Mouse (Mus musculus) small intestine, adult 2 months (tissue): ENCODE measurements around the gene Hist1h1b. TPM values are rescaled to one million over a fixed set of nuclear protein-coding genes. Genes with fewer than 3 reads are reported as not detected.
"Not testable (repeated sequence)": the region's sequence is repeated elsewhere in the genome, so short reads cannot be mapped to it uniquely, and the experiment has no call there.

Experiments
- H3K27ac ChIP-seq: fragments of 200-500 bp; 2 replicates; pipeline ENCODE4 v1.5.1; 2012; ENCODE audit warnings: low read depth, low read length, control low read depth, inconsistent platforms; ENCODE audit not compliant: insufficient read depth
- H3K27me3 ChIP-seq: fragments of 200-500 bp; 2 replicates; pipeline ENCODE4 v1.6.1; 2012; ENCODE audit warnings: mild to moderate bottlenecking, moderate library complexity, low read length, inconsistent platforms; ENCODE audit not compliant: control insufficient read depth, insufficient read depth
- H3K36me3 ChIP-seq: fragments of 200-500 bp; 2 replicates; pipeline ENCODE4 v1.6.1; 2012; ENCODE audit warnings: mild to moderate bottlenecking, low read length, control low read depth, inconsistent platforms; ENCODE audit not compliant: control insufficient read depth, insufficient read depth
- H3K4me1 ChIP-seq: fragments of 200-500 bp; 2 replicates; pipeline ENCODE4 v1.6.1; 2012; ENCODE audit warnings: low read length, inconsistent platforms, mixed read lengths; ENCODE audit not compliant: control insufficient read depth, insufficient read depth, insufficient read length
- H3K4me3 ChIP-seq: fragments of 200-500 bp; 2 replicates; pipeline ENCODE4 v1.5.1; 2012; ENCODE audit warnings: low read depth, mild to moderate bottlenecking, control low read depth, inconsistent platforms, low read length, moderate library complexity
- CTCF ChIP-seq: fragments of 200-500 bp; IDR thresholded peaks from 2 replicates; pipeline ENCODE4 v1.5.1; 2012; ENCODE audit warnings: low read depth, mild to moderate bottlenecking, control low read depth, inconsistent platforms, low read length, moderate library complexity, mixed read lengths; ENCODE audit not compliant: insufficient replicate concordance, insufficient read length; ENCODE audit errors: extremely low read depth
- POLR2A ChIP-seq: fragments of 200-500 bp; IDR thresholded peaks from 2 replicates; pipeline ENCODE4 v1.6.1; 2012; ENCODE audit warnings: low read depth, mild to moderate bottlenecking, control low read depth, inconsistent platforms, low read length, moderate library complexity
- WGBS: fragments of 180-500 bp; shearing (Covaris S2); methylation state at CpG from one replicate; pipeline ENCODE4 v1.1.7; 2018; 5-methylcytosine and 5-hydroxymethylcytosine counted together
- polyA plus RNA-seq: library from polyadenylated mRNA; depleted of rRNA; stranded (reverse); fragments of >200 nt; gene quantifications from 2 replicates; pipeline ENCODE4 v1.2.3, GENCODE M21; 2012

The Hist1h1b gene
- polyA plus RNA-seq, 1 experiment, result 2.6 TPM

DNA sequence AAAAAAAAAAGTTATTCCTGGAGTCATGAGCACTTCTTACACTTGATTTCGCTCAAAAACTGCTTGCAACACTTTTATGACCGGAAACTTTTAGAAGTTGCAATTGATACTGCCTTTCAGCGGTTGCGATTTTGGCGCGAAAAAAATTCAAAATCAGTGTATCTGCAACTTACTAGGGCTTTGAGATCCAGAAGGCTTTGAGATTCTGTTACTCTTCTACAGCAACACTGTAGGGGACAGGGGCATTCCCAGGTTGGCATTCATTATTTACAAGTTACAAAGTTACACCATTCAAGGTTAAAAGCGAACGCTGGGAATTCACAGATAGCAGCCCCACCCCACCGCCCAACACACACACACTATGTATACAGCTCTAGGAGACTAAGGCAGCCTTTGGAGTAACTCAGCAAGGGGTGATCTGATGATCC is 3.3 kb upstream of the Hist1h1b start:
- WGBS, result 2% methylated on average over 9 of the region's 9 CpGs

DNA sequence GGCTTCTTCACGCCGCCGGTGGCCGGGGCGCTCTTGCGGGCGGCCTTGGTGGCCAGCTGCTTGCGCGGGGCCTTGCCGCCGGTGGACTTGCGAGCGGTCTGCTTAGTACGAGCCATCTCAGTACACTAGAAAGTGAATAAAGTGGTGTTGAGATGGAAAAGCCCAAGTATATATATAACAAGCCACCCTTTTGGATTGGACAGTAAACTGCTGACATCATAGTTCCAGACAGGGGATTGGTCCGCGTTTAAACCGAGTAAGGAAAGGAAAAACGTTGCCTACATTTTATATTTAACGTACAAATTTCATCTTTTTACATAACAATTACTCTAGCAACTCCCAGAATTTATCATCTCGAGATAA is 2.8 kb upstream of the Hist1h1b start, which contains the start of gene Hist1h3i:
Gene Hist1h3i (minus strand): TSS at position 116 of the 363 bp plus-strand sequence.
- under 1% methylated on average over 16 of the region's 20 CpGs for WGBS
- peak within 1 kb of the TSS; percentile 64 for H3K27ac ChIP-seq
- H3K4me1 ChIP-seq, result 0 out of 2 replicates have a peak, but pooled peaks cover 2% of the 10 kb centered on the region
- H3K36me3 ChIP-seq, result no peaks in the 10 kb centered on the region
- peak within 1 kb of the TSS; percentile 57 for H3K4me3 ChIP-seq
- no peak for TF ChIP-seq CTCF
- TF ChIP-seq POLR2A, result no peak
- H3K27me3 ChIP-seq, result no peaks in the 10 kb centered on the region

More for the DNA sequence above, 3.3 kb upstream of the Hist1h1b start:
- peak overlapping the region; percentile 20; the same call in 1 of the 2 replicates for H3K27ac ChIP-seq
- no peaks in the 10 kb centered on the region for H3K27me3 ChIP-seq
- H3K4me1 ChIP-seq, result 0 out of 2 replicates have a peak, but pooled peaks cover 2% of the 10 kb centered on the region
- H3K36me3 ChIP-seq, result no peaks in the 10 kb centered on the region
- TF ChIP-seq CTCF (no peak), POLR2A (no peak)
- H3K4me3 ChIP-seq, result no peak overlapping the region

GRCm38 (mm10) chr13:21782361-21783254 is 2.2 kb upstream of the Hist1h1b start:
- TF ChIP-seq POLR2A, result peak; percentile 43
- WGBS, result under 1% methylated on average over 21 of the region's 35 CpGs
- not testable (repeated sequence) for H3K36me3 ChIP-seq, H3K4me1 ChIP-seq, H3K27me3 ChIP-seq
- H3K27ac ChIP-seq, result peak overlapping the region; percentile 64
- peak overlapping the region; percentile 57 for H3K4me3 ChIP-seq

DNA sequence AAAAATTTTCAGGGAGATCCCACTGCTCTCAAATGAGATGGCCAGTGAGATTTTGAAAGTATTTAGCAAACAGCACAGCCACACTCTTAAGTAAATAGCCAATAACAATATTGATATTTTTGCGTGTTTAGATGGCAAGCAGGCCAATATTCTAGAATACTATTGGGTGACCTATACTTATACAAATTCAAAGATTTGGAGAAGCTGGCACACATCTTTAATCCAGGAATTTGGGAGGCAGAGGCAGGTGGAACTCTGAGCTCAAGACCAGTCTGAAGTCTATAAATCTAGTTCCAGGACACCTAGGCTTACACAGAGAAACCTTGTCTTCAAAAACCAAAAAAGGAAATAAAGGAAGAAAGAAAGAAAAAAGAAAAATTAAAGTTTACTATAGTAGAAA is 1.2 kb upstream of the Hist1h1b start:
- Histone ChIP-seq H3K36me3 (no peaks in the 10 kb centered on the region), H3K27me3 (no peaks in the 10 kb centered on the region), H3K27ac (no peak overlapping the region), H3K4me3 (no peak overlapping the region), H3K4me1 (peaks cover 2% of the 10 kb centered on the region; the same call in 1 of the 2 replicates)
- WGBS, result 85% methylated on average over 1 of the region's 1 CpGs
- TF ChIP-seq CTCF (no peak), POLR2A (no peak)

- Histone ChIP-seq H3K27ac (no peak overlapping the region), H3K4me1 (peaks cover 2% of the 10 kb centered on the region; the same call in 1 of the 2 replicates), H3K36me3 (no peaks in the 10 kb centered on the region), H3K4me3 (no peak overlapping the region), H3K27me3 (no peaks in the 10 kb centered on the region)
- no peak for TF ChIP-seq POLR2A
- TF ChIP-seq CTCF, result no peak
- 53% methylated on average over 6 of the region's 6 CpGs for WGBS
Observed at GRCm38 (mm10) chr13:21781021-21781555, 663 bp upstream of the Hist1h1b start.

GRCm38 (mm10) chr13:21778814-21779766 is 1.3 kb downstream of the Hist1h1b start:
- TF ChIP-seq POLR2A, result no peak
- peak overlapping the region; percentile 84 for H3K27ac ChIP-seq
- 1% methylated on average over 33 of the region's 33 CpGs for WGBS
- H3K36me3 ChIP-seq, result no peaks in the 10 kb centered on the region
- H3K4me3 ChIP-seq, result peak overlapping the region; percentile 75
- H3K27me3 ChIP-seq, result no peaks in the 10 kb centered on the region
- H3K4me1 ChIP-seq, result peaks cover 6% of the 10 kb centered on the region; the same call in 1 of the 2 replicates

- Histone ChIP-seq H3K27me3 (no peaks in the 10 kb centered on the region), H3K4me1 (peaks cover 3% of the 10 kb centered on the region; the same call in 1 of the 2 replicates), H3K4me3 (no peak overlapping the region), H3K27ac (no peak overlapping the region), H3K36me3 (no peaks in the 10 kb centered on the region)
- 67% methylated on average over 1 of the region's 1 CpGs for whole genome bisulfite sequencing
- TF ChIP-seq CTCF, result no peak
- TF ChIP-seq POLR2A, result no peak
Observed at GRCm38 (mm10) chr13:21755707-21756106, 24.7 kb downstream of the Hist1h1b start.

DNA sequence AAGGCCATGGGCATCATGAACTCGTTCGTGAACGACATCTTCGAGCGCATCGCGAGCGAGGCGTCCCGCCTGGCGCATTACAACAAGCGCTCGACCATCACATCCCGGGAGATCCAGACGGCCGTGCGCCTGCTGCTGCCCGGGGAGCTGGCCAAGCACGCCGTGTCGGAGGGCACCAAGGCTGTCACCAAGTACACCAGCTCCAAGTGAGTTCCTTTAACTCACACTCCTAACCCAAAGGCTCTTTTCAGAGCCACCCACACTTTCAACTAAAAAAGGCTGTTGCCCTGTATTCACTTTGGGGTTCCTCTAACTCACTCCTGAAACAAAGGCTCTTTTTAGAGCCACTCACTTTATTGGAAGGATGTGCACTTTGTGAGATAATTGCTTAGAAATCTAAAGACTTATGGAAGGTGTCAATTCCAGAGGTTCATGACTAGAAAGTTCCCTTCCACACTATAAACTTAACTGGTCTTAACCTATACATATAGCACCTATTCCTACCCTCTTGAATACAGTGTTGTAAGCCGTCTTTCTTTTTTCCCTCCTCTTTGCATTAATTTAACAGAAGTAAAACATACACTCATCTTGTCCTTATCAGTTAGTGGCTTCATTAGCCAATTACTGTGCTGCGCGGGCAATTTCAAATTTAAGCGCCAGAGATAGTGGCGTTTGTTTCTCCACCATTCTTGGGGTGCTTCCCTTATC is 26.0 kb downstream of the Hist1h1b start:
- H3K27me3 ChIP-seq, H3K4me1 ChIP-seq, H3K36me3 ChIP-seq: not testable (repeated sequence)
- under 1% methylated on average over 25 of the region's 26 CpGs for WGBS
- Histone ChIP-seq H3K4me3 (peak overlapping the region; percentile 70), H3K27ac (peak overlapping the region; percentile 80)
